Mouse (Mus musculus) lung, postnatal 4 days (tissue): ENCODE data around the gene BC028528.
"Not testable (repeated sequence)": the region's sequence is repeated elsewhere in the genome, so short reads cannot be mapped to it uniquely, and the experiment has no call there.

Experiments
- DNase-seq, 2 experiments: peaks; one replicate each; pipeline ENCODE4 v3.0.0; 2021

The BC028528 gene

DNA sequence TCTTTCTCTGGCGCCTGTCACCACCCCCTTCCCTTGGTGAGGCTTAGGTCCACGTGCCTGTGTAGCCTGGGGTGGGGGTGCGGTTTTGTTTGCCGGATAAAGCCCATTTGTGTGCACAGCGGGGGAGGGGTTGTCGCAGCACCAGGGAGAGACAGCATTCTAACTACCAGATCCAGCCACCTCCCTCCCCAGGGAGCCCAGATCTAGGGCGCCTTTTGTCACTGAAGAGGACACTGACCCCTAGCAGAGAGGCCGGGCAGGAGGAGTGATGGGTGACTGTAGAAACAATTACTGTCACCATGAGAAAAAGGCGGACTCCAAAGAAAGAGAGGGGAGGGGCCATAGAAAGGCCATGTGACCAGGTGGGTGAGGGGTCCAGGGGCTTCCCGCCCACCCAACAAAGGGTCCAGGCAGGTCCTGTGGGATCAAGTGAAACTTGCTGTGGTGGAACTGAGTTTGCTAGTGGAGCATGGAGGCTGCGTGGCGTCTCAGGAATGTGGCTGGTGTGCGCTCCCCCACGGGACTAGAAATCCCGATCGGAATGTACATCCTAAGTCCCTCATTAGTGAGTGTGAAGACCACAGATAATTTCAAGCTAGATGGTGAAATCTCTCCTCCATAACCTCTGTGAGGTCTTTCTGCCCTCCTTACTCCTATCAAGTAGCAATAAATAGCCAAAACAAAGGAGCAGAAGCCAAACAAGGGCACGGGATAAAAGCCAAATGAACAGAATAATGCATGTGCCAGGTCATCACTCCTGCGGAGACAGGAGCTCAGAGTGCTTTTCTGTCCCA, 13.5 kb upstream of the BC028528 start:
- DNase-seq: peak; percentile 60 to 70

DNA sequence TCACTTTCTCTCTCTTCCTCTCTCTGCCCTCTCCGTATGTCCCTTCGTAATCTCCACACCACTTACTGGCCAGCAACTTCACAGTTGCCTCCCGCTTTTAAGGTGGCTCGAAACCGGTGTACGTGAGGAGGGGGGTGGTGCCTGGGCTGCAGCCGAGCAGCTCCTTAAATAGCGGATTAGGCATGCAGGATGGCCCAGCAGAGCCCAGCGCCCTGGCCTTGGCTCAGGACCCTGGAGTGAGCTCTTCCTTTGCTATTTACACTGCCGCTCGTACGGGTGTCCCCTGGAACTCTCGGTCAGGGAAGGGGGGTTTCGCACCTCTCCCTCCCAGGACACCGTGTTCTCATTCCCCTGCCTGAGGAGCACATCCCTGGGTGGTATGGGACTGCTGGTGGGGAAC, 12.8 kb upstream of the BC028528 start, which contains the start of gene Car14:
Gene Car14, minus strand, starts transcription at position 124 of the 400 bp plus-strand sequence.
- no peak for DNase-seq

DNA sequence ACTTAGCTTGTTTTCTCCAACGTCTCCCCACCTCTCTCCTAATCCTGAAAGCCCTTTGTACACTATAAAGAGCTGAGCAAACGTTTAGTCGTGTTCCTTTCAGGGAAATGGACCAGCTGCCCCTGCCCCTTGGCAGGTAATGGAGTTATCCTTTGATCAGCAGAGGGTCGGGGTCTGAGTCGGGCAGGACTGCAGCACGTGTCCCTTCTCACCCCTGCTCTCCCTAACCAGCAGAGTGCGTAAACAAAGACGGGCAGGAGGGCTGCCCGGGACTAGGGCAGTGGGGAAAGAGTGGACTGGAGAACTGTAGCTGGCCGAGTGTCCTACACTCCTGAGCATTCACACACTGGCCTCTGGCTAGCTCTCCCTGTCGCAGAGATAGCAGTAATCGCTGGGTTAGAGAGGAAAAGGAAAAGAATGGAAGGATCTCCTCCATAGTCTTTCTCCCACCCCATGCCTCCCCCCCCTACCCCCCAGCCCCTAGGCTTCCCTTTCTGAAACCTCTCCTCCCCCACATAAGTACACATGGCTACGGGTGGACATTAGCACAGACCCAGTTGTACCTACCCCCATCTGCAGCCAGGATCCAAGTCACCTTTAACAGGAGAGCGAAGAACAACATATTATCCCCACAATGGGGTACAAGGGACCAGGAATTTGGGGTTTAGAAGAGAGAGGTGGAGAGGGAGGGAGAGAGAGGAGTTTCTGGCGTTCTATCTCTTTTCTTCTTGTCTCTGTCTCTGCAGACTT, 12.1 kb upstream of the BC028528 start:
- DNase-seq: no peak

DNA sequence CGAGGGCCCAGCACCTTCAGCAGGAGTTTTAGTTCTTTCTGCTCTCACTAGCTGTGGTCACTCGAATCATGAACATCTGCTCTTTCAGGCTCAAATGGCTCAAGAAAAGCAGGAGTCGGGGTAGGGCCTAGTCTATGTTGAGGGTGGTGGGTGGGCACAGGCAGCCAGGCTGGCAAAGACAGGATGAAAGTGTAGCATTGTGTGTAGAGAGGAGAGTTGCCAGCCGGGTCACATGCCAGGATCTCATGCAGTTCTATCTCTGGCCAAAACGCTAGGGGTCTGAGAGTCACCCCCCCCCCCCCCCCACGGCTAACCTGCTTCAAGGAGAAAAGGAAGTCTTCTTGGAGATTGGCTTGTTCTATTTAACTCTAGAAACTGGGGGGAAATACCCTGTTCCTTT, 10.8 kb upstream of the BC028528 start:
- DNase-seq: no peak

DNA sequence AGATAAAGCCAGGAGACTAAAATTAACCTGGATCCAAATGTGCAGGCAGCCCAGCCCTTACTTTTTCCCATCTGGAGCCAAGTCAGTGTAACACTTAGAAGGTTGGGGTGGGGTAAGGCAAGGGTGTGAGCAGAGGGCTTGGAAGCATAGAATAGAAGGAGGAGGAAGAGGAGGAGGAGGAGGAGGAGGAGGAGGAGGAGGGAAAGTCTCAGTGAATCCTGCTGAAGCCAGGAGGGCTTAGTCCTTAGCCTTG, 10.5 kb upstream of the BC028528 start:
- no peak for DNase-seq

DNA sequence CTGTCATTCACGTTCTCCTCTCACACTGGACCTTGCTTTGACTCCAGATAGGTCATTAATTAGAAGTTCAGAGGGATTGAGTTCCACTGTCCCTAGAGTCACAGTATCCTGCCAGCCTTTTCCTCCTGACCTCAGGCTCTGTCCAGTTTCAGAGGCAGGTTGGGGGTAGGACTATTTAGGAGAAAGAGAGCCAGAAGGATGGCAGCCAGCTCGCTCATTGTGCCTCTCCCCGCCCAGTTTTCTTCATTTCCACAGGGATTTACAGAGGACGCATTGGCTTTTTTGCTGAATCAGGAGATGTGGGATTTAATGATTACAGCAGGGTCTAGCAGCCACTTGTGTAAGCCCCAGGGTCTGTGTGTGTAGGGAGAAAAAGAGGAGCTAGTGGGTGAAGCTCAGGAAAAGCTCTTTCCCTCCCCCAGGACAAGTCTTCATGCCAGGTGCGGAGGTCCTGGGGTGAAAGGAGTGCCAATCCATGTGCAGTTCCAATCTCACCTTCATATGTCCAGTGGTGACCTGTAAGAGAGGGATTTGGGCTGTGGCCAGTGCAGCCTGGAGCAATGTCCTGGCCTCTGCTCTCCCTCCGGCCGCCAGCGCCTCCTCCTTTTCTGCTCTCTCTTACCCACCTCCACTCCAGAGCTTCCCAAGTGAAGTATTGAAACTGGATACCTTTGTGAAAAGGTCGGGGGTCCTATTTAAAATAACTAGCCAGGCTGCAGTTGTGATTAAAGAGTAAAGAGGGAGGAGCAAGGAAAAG, 10.0 kb upstream of the BC028528 start:
- no peak for DNase-seq

DNA sequence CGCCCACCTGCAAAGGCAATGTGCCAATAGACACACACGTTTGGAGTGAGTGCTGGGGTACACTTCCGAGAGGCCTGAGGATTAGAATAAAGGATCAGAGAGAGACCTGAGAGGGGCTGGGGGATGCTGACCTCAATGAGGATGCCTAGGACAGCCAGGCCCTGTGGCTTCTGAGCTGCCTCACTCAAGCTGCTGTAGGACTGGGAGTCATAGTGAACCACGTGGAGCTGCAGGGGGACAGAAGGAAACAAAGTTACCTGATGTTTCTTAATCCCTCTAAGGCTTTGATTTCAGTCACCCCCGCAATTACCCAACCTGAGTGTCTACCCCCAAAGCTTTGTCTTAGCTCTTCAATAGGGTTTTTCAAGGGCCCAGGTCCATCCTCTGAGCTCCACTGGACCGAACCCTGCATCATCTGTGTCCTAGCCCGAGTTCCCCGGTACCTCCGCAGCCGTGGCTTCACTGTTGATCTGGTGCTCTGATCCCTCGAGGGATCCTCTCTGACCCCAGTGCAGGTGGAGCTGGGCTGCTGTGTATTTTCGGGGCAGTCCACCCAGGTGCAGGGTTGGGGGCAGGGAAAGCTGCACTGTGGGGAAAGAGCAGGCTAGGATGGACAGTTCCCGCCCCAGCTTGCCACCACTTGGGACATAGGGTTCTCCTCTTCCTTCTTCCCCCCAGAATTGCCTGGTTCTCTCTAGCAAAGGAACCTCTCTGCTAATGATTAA, 8.2 kb upstream of the BC028528 start:
- no peak for DNase-seq

DNA sequence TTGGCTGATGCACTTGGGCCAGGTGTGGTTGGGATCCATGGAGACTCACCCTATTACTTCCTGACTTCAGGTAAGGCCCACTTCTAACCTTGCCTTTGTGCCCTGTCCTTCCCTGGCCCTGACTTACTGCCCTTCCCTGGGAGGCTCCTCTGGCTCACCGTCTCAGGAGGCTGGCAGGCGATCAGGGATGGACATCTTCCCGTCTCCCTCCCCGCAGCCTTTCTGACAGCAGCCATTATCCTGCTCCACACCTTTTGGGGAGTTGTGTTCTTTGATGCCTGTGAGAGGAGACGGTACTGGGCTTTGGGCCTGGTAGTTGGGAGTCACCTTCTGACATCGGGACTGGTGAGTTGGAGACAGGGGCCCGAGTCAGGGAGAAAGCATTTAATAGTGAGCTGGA, 3.7 kb upstream of the BC028528 start:
- DNase-seq: not testable (repeated sequence)

DNA sequence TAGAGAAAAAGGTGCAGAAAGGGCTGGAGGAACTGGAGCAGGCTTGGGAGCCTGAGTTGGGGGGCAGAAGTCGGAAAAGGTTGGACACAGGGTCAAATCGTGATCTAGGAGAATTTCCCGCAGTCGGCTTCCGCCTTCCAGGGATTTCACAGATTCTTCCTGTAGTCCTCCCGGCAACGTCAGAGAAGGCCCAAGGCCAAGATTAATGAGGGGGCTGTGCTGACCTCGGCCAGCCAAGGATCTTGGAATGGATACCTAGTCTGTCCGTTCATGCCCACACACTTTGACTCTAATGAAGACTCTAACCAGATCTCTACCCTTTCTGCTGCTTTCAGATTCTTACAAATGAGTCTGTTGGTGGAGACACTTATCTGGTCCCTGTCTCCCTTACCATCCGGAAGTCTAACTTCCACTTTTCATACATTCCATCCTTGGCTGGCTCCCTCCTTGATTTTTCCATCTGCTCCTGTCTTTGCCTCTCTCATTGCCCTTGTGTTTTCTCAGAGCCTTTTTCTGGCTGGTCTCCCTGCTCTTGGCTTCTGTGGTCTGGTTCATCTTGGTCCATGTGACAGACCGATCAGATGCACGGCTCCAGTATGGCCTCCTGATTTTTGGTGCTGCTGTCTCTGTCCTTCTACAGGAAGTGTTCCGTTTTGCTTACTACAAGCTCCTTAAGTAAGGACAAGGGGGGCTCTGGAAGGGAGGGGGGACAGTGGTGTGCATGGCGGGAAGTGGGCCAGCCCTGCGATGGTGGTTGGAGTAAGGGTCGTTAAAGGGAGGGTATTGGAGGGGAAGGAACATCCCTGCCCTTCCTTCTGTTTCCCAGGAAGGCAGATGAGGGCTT, 2.7 kb upstream of the BC028528 start:
- DNase-seq: peak; percentile 77 to 80

DNA sequence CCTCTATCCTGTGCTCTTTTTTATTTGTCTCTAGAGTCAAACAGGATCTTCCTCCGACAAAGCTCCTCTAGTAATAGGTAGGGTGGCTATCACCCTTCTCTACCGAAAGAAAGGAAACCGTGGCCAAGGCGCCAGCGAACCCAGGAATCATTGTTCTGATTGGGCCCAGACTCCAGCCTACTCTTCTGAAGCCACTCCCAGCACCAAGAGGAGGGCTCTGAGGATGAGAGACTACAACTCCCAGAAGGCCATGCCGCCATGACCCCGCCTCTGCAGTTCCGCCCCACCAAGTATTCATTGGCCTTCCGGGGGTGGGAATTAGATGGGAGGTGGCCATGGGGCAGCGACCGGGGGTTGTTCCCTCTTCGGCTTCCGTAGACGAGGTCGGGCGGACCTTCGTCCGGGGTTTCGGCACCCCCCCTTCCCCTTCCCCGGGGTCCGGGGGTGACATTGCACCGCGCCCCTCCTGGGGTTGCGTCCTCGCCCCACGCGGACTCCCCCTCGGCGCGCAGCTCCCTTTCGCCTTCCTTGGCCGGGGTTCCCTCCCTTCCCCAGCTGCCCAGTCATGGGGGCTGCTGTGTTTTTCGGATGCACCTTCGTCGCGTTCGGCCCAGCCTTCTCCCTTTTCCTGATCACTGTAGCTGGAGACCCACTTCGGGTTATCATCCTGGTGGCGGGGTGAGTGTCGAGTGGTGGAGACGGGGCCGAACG, 2.0 kb upstream of the BC028528 start, which contains the start of gene Aph1a:
Gene Aph1a, plus strand, starts transcription at position 364 of the 711 bp plus-strand sequence.
- peak; percentile 97 to 99 for DNase-seq

DNA sequence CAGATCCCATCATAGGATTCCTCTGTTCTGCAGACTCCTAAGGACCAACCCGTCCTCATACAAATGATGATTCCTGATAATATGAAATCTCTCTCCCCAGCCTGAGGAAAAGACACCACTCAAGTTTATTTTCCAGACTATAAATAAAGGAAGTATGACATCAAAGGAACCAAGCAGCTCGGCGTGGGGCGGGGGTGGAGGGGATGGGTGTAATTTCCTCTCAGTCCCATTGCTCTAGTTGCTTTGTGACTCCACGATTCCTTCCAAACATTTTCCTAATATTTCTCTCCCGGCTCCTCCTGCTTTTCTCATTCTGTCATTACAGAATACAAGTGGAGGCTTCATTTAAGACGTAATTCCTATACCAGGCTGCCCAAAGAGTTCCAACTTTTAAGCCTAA, 1.3 kb upstream of the BC028528 start:
- DNase-seq: peak; percentile 69 to 73

DNA sequence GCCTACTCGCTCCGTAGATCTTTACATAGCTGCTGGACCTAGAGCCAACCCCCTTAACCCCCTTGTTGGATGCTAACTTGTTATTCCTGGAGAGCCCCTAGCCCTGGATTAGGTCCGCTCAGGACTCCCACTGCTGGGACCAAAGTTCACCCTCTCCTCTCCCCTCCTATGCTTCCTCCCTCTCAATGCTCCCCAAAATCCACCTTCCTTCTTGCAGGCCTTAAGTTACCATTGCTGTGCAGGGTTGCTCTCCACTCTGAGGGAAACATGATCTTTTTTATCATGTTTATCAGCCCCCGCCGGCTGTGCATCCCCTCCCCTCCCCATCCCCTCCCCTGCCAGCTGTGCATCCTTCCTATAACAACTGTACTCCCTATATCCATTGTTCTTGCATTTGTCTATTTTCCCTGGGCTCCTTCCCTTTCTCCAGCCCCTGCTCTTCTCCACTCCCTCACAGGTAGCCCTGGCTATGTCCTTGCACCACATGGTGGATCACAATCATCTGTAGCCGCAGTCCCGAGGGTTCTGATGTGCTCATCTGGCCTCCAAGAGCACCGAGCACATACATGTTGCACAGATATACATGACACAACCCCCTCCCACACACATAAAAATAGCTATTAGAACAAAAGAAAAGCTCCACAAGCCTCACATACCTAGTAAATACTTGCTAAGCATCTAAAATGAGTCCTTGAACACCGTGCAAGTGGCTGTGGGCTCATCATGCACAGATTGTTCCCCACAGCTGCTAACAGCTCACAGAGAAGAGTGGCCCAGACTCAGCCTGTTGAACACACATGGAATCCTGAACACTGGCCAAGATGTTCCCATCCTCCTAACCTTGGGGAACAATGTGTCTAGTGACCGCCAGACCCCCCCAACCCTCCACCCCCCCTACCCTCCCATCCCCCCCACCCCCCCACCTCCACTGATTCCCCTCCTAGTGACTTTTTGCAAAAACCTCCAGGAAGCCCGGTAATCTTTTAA, 554 bp upstream of the BC028528 start:
- peak in 1 of 2 experiments; percentile 49 for DNase-seq

DNA sequence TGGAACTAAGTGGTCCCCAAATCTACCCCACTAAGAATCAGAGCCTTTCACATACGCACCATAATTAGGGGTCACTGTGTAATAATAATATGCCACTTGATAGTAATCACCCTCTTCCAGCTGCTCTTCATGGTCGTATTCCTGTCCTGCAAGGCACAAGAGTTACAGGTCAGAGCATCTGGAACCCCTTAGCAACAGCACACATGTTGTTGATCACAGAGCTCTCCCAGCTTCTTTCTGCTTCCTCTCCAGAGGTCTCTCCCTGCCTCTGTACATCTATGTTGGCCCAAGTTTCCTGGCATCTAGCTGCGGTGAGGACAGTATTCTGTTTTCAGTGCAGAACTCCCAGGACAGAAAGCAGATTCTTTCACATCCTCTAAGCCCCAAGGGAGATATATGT, 2.1 kb downstream of the BC028528 start:
- DNase-seq: no peak

DNA sequence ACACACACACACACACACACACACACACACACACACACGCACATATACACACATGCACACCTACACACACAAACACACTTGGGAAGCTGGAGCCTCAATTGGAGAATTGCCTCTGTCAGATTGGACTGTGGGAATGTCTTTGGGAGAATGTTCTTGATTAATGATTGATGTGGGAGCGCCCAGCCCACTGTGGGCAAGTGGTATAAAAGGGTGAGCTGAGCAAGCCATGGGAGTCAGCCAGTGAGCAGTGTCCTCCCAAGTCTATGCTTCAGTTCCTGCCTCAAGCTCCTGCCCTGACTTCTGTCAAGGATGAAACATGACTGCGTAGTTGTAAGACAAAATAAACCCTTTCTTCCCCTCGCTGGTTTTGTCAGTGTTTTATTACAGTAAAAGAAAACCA, 4.2 kb downstream of the BC028528 start:
- no peak for DNase-seq

DNA sequence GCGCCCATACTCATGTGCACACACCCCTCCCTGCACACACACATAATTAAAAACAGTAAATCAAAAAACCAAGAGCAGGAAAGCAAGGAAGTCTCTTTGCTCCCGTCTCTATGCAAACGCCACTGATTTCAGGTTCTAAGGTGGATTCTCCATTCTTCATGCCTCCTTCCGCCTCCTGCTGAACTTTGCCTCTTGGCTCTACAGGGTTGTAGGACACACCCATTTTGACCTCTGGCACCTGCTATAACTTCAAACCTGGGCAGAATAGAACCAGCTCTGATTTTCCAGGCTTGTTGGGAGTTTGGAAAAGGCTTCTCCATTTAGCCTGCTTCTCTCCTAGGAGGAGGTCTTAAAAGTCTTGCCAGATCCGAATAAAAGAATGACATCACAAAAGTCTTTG, 7.4 kb downstream of the BC028528 start:
- DNase-seq: no peak

DNA sequence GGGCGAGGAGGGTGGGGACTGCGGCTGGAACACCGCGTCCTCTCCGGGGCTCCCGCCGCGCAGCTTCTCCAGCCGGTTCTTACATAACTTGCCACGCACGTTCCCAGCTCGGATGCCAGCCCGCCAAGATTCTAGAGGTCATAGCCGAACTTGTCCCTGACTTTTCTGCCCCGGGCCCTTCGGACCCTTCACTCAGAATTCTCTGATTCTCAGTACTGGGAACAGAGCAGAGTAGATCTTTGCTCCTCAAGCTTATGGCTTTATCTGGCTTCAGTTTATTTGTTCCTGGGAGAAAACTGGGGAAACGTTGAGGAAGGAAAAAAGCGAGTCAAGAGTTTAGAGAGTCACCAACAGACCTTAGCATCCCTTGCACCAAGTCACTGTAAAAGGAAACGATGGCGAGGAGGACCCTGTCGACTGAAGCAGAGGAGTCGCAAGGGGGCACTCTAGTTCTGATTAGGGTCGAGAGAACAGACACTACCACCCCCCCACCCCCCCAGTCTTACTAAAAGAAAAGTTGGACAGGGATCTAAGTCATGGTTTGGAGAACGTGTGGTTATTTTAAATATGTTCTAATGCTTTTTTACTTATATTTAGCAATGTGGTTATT, 8.9 kb downstream of the BC028528 start:
- peak; percentile 67 to 82 for DNase-seq

DNA sequence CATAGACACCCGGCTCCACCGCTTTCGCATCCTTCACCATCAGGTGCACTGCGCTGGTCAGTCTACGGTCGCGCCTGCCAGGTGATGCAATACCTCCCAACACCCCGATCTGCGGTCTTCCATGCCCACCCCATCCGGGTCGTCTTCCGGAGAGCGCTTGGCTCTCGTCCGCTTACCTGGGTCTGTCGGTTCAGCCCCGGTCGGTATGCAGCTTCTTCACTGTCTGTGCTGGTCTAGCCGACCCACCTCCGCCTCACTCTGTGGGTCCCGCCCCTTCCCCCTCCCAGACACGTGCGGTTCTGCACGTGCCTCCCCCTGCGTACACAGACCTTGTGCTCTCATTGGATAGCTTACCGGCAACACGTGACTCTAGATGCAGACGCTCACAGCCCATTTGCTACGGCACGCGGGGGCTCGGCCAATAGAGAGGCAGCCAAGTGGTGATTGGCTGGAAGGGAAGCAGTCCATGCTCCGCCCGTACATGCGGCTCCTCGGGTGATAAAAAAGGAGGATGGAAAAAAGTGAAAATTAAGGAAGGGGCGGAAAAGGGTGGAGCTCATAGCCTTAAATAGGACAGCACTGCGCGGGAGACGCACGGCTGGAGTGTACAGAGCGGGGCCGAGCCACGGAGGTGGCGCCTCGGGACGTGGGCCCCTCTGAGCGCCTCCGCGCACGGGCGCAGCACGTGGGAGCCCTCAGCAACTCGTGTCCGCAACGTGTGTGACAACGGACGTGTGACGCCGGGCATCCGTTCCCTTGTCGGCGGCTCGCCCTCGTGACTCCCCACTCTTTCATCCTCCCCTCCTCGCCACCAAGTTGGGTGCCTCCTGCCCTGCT, 9.6 kb downstream of the BC028528 start, which contains the start of gene Ciart:
Gene Ciart, minus strand, starts transcription at position 273 of the 837 bp plus-strand sequence.
- DNase-seq: peak; percentile 91 to 96

DNA sequence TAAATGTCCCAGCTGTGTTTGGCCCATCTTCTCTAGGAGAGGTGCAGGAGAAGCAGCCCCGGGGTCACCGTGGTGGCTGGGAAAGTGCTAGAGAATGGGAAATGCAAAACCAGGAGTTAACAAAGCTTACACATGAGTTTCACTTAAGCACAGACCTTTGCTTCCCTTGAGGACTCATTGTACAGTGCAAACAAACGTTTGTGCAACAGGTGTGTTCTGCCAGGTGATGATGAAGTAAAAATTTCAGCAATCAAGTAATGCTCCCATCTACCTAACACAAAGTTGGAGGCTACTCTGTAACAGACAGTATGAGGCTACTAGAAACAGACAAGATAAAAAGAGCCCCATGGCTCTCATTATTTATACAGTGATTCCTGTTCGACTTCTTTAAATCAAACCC, 12.7 kb downstream of the BC028528 start:
- DNase-seq: no peak

DNA sequence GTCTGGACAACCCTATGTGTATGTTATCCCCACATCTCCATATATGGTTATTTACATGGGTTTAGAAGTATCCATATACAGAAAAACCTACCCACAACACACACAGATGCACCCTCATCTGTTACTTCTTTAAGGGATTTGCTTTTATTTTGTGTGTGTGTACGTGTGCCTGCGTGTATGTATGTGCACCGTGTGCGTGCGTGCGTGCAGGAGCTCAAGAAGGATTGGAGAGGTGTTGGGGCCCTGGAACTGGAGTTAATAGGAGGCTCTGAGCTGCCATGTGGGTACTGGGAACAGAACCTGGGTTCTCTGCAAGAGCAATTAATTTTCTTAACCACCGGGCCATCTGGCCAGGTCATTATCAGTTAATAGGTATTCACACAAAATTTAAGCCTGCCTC, 19.8 kb downstream of the BC028528 start:
- no peak for DNase-seq
